Mouse (Mus musculus) embryonic facial prominence, embryonic 14.5 days (tissue): ENCODE data around the gene Gm5105. TPM values are rescaled to one million over a fixed set of nuclear protein-coding genes. Genes with fewer than 3 reads are reported as not detected.

Source experiments
- ATAC-seq: fragments of 200-750 bp; cut with Nextera tagmentation; 2 replicates; pipeline ENCODE4 v1.8.0; 2017; ENCODE audit warnings: low read depth, moderate number of reproducible peaks, moderate TSS enrichment
- DNase-seq: peaks from one replicate; pipeline ENCODE4 v3.0.0-alpha.2; 2015; ENCODE audit warnings: low spot score
- H3K27ac ChIP-seq: fragments of 300-500 bp; sonication (generic); replicated peaks from 2 replicates; pipeline ENCODE4 v1.5.1; 2014; ENCODE audit warnings: low read depth, mild to moderate bottlenecking, low read length, moderate library complexity
- H3K27me3 ChIP-seq: fragments of 300-500 bp; sonication (generic); replicated peaks from 2 replicates; pipeline ENCODE4 v1.6.1; 2014; ENCODE audit warnings: low read length; ENCODE audit not compliant: control insufficient read depth, insufficient read depth
- H3K36me3 ChIP-seq: fragments of 300-500 bp; sonication (generic); 2 replicates; pipeline ENCODE4 v1.6.1; 2014; ENCODE audit warnings: low read length, mixed read lengths; ENCODE audit not compliant: control insufficient read depth, insufficient read depth
- H3K4me1 ChIP-seq: fragments of 300-500 bp; sonication (generic); 2 replicates; pipeline ENCODE4 v1.6.1; 2014; ENCODE audit warnings: antibody characterized with exemption, low read length; ENCODE audit not compliant: control insufficient read depth, insufficient read depth
- H3K4me2 ChIP-seq: fragments of 300-500 bp; sonication (generic); 2 replicates; pipeline ENCODE4 v1.6.1; 2014; ENCODE audit warnings: low read depth, mild to moderate bottlenecking, low read length, moderate library complexity, mixed read lengths
- H3K4me3 ChIP-seq: fragments of 300-500 bp; sonication (generic); 2 replicates; pipeline ENCODE4 v1.5.1; 2014; ENCODE audit warnings: low read depth, mild to moderate bottlenecking, low read length
- H3K9ac ChIP-seq: fragments of 300-500 bp; sonication (generic); 2 replicates; pipeline ENCODE4 v1.6.1; 2014; ENCODE audit warnings: low read depth, mild to moderate bottlenecking, low read length, moderate library complexity, mixed read lengths
- H3K9me3 ChIP-seq: fragments of 300-500 bp; sonication (generic); 2 replicates; pipeline ENCODE4 v1.6.1; 2016; ENCODE audit warnings: low read length; ENCODE audit not compliant: control insufficient read depth
- WGBS: fragments of 180-500 bp; shearing (Covaris S2); extraction: QIAGEN DNeasy Blood & Tissue Kit; methylation state at CpG from one replicate; pipeline ENCODE4 v1.1.7; 2014; 5-methylcytosine and 5-hydroxymethylcytosine counted together
- polyA plus RNA-seq: library from polyadenylated mRNA; unstranded; fragments of >200 nt; fragmentation: Nextera tagmentation; extraction: Ambion mirVana; gene quantifications from 2 replicates; pipeline ENCODE4 v1.2.1, GENCODE M21; 2014

Gm5105 gene
- polyA plus RNA-seq = 0.26 and 0.75 TPM in 2 replicates

- Histone ChIP-seq H3K9ac (no peak within 1 kb of the TSS), H3K9me3 (no peaks in the 10 kb centered on the region), H3K27ac (peak within 1 kb of the TSS; percentile 28; the same call in 1 of the 2 replicates), H3K36me3 (no peaks in the 10 kb centered on the region), H3K4me1 (peaks cover 43% of the 10 kb centered on the region), H3K4me2 (peak within 1 kb of the TSS; percentile 12; the same call in 1 of the 2 replicates), H3K4me3 (no peak within 1 kb of the TSS), H3K27me3 (no peaks in the 10 kb centered on the region)
- 91% methylated on average over 12 of the region's 12 CpGs for WGBS
- ATAC-seq = no peak
- no peak for DNase-seq
These were observed at the start of gene Gm5105 for GRCm38 (mm10) chr3:138067288-138067687. TSS of gene Gm5105 (minus strand) at chr3:138067388.

- ATAC-seq (no peak), DNase-seq (no peak)
- no peaks in the 10 kb centered on the region for H3K27me3 ChIP-seq
- H3K36me3 ChIP-seq = no peaks in the 10 kb centered on the region
- 84% methylated on average over 4 of the region's 4 CpGs for WGBS
- no peak overlapping the region for H3K4me3 ChIP-seq
- no peak overlapping the region for H3K9ac ChIP-seq
- H3K9me3 ChIP-seq = no peaks in the 10 kb centered on the region
- no peak overlapping the region for H3K27ac ChIP-seq
- H3K4me2 ChIP-seq = no peak overlapping the region
- H3K4me1 ChIP-seq = no peaks in the 10 kb centered on the region
These were observed 49.7 kb upstream of the Gm5105 start for GRCm38 (mm10) chr3:138116871-138117270.

GRCm38 (mm10) chr3:138114106-138114505 is 46.9 kb upstream of the Gm5105 start:
- no peak for DNase-seq
- no peak overlapping the region for H3K4me2 ChIP-seq
- H3K4me3 ChIP-seq = no peak overlapping the region
- ATAC-seq = no peak
- H3K36me3 ChIP-seq = no peaks in the 10 kb centered on the region
- 82% methylated on average over 17 of the region's 17 CpGs for WGBS
- no peaks in the 10 kb centered on the region for H3K4me1 ChIP-seq
- H3K27me3 ChIP-seq = no peaks in the 10 kb centered on the region
- no peaks in the 10 kb centered on the region for H3K9me3 ChIP-seq
- H3K9ac ChIP-seq = no peak overlapping the region
- no peak overlapping the region for H3K27ac ChIP-seq

GRCm38 (mm10) chr3:138110910-138111782 is 44.0 kb upstream of the Gm5105 start:
- Histone ChIP-seq H3K9me3 (no peaks in the 10 kb centered on the region), H3K4me2 (no peak overlapping the region), H3K27me3 (no peaks in the 10 kb centered on the region), H3K36me3 (no peaks in the 10 kb centered on the region), H3K4me1 (no peaks in the 10 kb centered on the region), H3K9ac (no peak overlapping the region), H3K27ac (no peak overlapping the region), H3K4me3 (no peak overlapping the region)
- WGBS = 90% methylated on average over 19 of the region's 19 CpGs
- DNase-seq = no peak
- no peak for ATAC-seq

GRCm38 (mm10) chr3:138106887-138107286 is 39.7 kb upstream of the Gm5105 start:
- 91% methylated on average over 10 of the region's 10 CpGs for WGBS
- no peak for DNase-seq

GRCm38 (mm10) chr3:138105056-138105455 is 37.9 kb upstream of the Gm5105 start:
- no peak overlapping the region for H3K27ac ChIP-seq
- no peak overlapping the region for H3K4me2 ChIP-seq
- H3K9ac ChIP-seq = no peak overlapping the region
- 48% methylated on average over 5 of the region's 5 CpGs for WGBS
- no peaks in the 10 kb centered on the region for H3K27me3 ChIP-seq
- H3K9me3 ChIP-seq = no peaks in the 10 kb centered on the region
- peak; percentile 57 for DNase-seq
- no peak overlapping the region for H3K4me3 ChIP-seq
- H3K36me3 ChIP-seq = no peaks in the 10 kb centered on the region
- H3K4me1 ChIP-seq = no peaks in the 10 kb centered on the region
- peak; percentile 47; the same call in 1 of the 2 replicates for ATAC-seq

More at GRCm38 (mm10) chr3:138106887-138107286, 39.7 kb upstream of the Gm5105 start:
- no peaks in the 10 kb centered on the region for H3K36me3 ChIP-seq
- H3K27ac ChIP-seq = no peak overlapping the region
- H3K4me2 ChIP-seq = no peak overlapping the region
- no peak for ATAC-seq
- no peak overlapping the region for H3K4me3 ChIP-seq
- no peak overlapping the region for H3K9ac ChIP-seq
- no peaks in the 10 kb centered on the region for H3K9me3 ChIP-seq
- H3K4me1 ChIP-seq = no peaks in the 10 kb centered on the region
- no peaks in the 10 kb centered on the region for H3K27me3 ChIP-seq

GRCm38 (mm10) chr3:138103690-138104089 is 36.5 kb upstream of the Gm5105 start:
- H3K27ac ChIP-seq = no peak overlapping the region
- H3K4me2 ChIP-seq = no peak overlapping the region
- H3K9ac ChIP-seq = no peak overlapping the region
- H3K36me3 ChIP-seq = no peaks in the 10 kb centered on the region
- DNase-seq (no peak), ATAC-seq (no peak)
- no peaks in the 10 kb centered on the region for H3K27me3 ChIP-seq
- 87% methylated on average over 4 of the region's 4 CpGs for WGBS
- no peaks in the 10 kb centered on the region for H3K9me3 ChIP-seq
- H3K4me1 ChIP-seq = no peaks in the 10 kb centered on the region
- no peak overlapping the region for H3K4me3 ChIP-seq

GRCm38 (mm10) chr3:138101936-138102335 is 34.7 kb upstream of the Gm5105 start:
- no peak for ATAC-seq
- Histone ChIP-seq H3K27me3 (no peaks in the 10 kb centered on the region), H3K27ac (no peak overlapping the region), H3K4me3 (no peak overlapping the region), H3K9ac (no peak overlapping the region), H3K4me1 (no peaks in the 10 kb centered on the region), H3K9me3 (no peaks in the 10 kb centered on the region), H3K4me2 (no peak overlapping the region), H3K36me3 (no peaks in the 10 kb centered on the region)
- no peak for DNase-seq
- 82% methylated on average over 4 of the region's 4 CpGs for WGBS
